Mouse (Mus musculus) liver, postnatal 0 days (tissue): ENCODE data around the gene Ddb2.

Source experiments
- CTCF ChIP-seq: sonication (generic); IDR thresholded peaks from 2 replicates; pipeline ENCODE4 v1.5.1; 2016; ENCODE audit warnings: antibody characterized with exemption, low read depth
- EP300 ChIP-seq: IDR thresholded peaks from 2 replicates; pipeline ENCODE4 v1.6.1; 2016; ENCODE audit warnings: antibody characterized with exemption, low read depth, mild to moderate bottlenecking

GRCm38 (mm10) chr2:91196577-91197001 lies 40.2 kb downstream of the Ddb2 start:
- TF ChIP-seq CTCF (no peak), EP300 (no peak)
